Mouse (Mus musculus) hindbrain, embryonic 16.5 days (tissue): ENCODE measurements around the gene 5730480H06Rik. TPM values are rescaled to one million over a fixed set of nuclear protein-coding genes. Genes with fewer than 3 reads are reported as not detected.
A peak's percentile ranks its signal among the peaks of the same experiment; 100 is the strongest.

Experiments
- ATAC-seq: fragments of 200-750 bp; cut with Nextera tagmentation; 2 replicates; pipeline ENCODE4 v1.8.0; 2017; ENCODE audit warnings: moderate TSS enrichment, moderate library complexity
- H3K27ac ChIP-seq: fragments of 300-500 bp; sonication (generic); 2 replicates; pipeline ENCODE4 v1.5.1; 2014; ENCODE audit warnings: low read depth, mild to moderate bottlenecking, control low read depth, low read length, moderate library complexity
- H3K27me3 ChIP-seq: fragments of 300-500 bp; sonication (generic); replicated peaks from 2 replicates; pipeline ENCODE4 v1.6.1; 2014; ENCODE audit warnings: low read length; ENCODE audit not compliant: control insufficient read depth, insufficient read depth
- H3K36me3 ChIP-seq: fragments of 300-500 bp; sonication (generic); 2 replicates; pipeline ENCODE4 v1.6.1; 2014; ENCODE audit warnings: mild to moderate bottlenecking, low read length, moderate library complexity, mixed read lengths; ENCODE audit not compliant: control insufficient read depth, insufficient read depth
- H3K4me1 ChIP-seq: fragments of 300-500 bp; sonication (generic); 2 replicates; pipeline ENCODE4 v1.6.1; 2014; ENCODE audit warnings: low read depth, low read length; ENCODE audit not compliant: control insufficient read depth, insufficient read depth
- H3K4me2 ChIP-seq: fragments of 300-500 bp; sonication (generic); 2 replicates; pipeline ENCODE4 v1.6.1; 2014; ENCODE audit warnings: mild to moderate bottlenecking, low read length, control low read depth, moderate library complexity
- H3K4me3 ChIP-seq: fragments of 300-500 bp; sonication (generic); 2 replicates; pipeline ENCODE4 v1.5.1; 2014; ENCODE audit warnings: mild to moderate bottlenecking, low read length, control low read depth, moderate library complexity
- H3K9ac ChIP-seq: fragments of 300-500 bp; sonication (generic); 2 replicates; pipeline ENCODE4 v1.6.1; 2014; ENCODE audit warnings: low read depth, mild to moderate bottlenecking, control low read depth, low read length, moderate library complexity
- H3K9me3 ChIP-seq: fragments of 300-500 bp; sonication (generic); 2 replicates; pipeline ENCODE4 v1.6.1; 2014; ENCODE audit warnings: mild to moderate bottlenecking, low read length, moderate library complexity; ENCODE audit not compliant: control insufficient read depth
- WGBS: fragments of 180-500 bp; shearing (Covaris S2); extraction: QIAGEN DNeasy Blood & Tissue Kit; methylation state at CpG from one replicate; pipeline ENCODE4 v1.1.7; 2014; 5-methylcytosine and 5-hydroxymethylcytosine counted together
- polyA plus RNA-seq: library from polyadenylated mRNA; unstranded; fragments of >200 nt; fragmentation: Nextera tagmentation; extraction: Ambion mirVana; gene quantifications from 2 replicates; pipeline ENCODE4 v1.2.1, GENCODE M21; 2015

Gene 5730480H06Rik
- polyA plus RNA-seq, 1 experiment from 2014 or later = 18.7 TPM

DNA sequence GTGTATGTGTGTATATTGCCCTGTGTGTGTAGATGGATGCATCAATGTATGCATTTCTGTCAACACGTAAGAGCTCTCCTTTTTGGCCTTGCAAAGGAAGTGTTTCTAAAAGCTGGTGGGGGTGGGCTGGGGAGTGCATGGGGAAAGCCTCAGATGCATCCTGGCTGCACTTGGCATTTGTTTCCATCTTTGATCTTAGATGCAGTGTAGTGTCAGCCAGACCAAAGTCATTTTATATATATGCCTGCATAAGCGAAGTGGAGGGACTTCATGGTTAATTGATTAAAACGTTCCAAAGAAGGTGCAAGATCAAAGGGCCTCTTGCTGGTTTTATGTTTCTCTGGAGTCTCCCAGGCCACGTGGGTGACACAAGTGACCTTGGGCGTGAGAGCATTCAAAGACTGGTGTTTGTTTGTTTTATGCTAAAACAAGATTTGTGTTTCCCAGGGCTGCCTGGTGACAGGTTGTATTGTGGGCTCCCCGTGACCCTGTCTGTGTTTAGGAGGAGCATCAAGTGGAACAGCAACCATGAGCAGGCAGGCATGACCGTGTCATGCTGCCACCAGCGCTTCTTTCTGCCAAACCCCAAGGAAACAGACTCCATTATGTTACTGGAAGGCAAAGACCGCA, 6.2 kb downstream of the 5730480H06Rik start:
- WGBS = 14% methylated on average over 9 of the region's 9 CpGs
- Histone ChIP-seq H3K27me3 (no peaks in the 10 kb centered on the region; the same call in 1 of the 2 replicates), H3K4me3 (no peak overlapping the region), H3K27ac (no peak overlapping the region), H3K4me1 (no peaks in the 10 kb centered on the region), H3K36me3 (no peaks in the 10 kb centered on the region), H3K9ac (no peak overlapping the region), H3K4me2 (no peak overlapping the region), H3K9me3 (no peaks in the 10 kb centered on the region)
- ATAC-seq = no peak

GRCm38 (mm10) chr5:48340808-48341433, 13.2 kb downstream of the 5730480H06Rik start:
- Histone ChIP-seq H3K9me3 (no peaks in the 10 kb centered on the region), H3K27ac (no peak overlapping the region), H3K9ac (no peak overlapping the region), H3K27me3 (no peaks in the 10 kb centered on the region; the same call in 1 of the 2 replicates), H3K4me1 (no peaks in the 10 kb centered on the region), H3K36me3 (no peaks in the 10 kb centered on the region), H3K4me3 (no peak overlapping the region), H3K4me2 (no peak overlapping the region)
- 61% methylated on average over 7 of the region's 7 CpGs for WGBS
- no peak for ATAC-seq

GRCm38 (mm10) chr5:48345095-48345982, 17.6 kb downstream of the 5730480H06Rik start:
- Histone ChIP-seq H3K4me2 (no peak overlapping the region), H3K4me3 (no peak overlapping the region), H3K4me1 (no peaks in the 10 kb centered on the region), H3K36me3 (no peaks in the 10 kb centered on the region), H3K9ac (no peak overlapping the region), H3K9me3 (no peaks in the 10 kb centered on the region), H3K27ac (no peak overlapping the region), H3K27me3 (no peaks in the 10 kb centered on the region)
- 51% methylated on average over 5 of the region's 5 CpGs for WGBS
- peak; percentile 93 for ATAC-seq

DNA sequence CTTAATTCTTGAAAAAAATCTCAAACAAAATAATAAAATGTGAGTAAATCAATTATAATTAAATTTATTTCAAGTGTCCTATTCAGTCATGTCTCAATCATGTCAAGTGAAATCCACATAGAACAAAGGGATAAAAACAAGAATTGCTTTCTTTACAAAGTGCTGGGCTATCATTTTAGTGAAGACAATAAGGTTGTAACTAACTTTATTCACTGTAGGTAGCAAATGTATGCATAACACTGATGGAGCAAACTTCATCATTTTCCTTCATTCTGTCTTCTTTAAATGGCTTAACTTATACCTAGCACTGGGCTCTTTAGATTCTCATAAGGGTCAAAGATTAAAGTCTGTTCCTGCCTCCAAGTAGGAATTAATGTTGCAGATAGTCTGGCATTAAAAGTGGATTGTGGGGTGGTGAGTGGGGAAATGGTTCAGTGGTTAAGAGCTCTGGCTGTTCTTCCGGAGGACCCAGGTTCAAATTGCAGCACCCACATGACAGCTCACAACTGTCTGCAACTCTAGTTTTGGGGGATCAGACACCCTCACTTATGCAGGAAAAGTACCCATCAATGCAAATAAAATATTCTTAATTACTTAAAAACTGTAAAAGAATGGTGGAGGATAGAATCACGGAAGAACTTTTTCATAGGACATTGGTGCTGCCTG, 18.4 kb downstream of the 5730480H06Rik start:
- H3K9me3 ChIP-seq = no peaks in the 10 kb centered on the region
- WGBS = 84% methylated on average over 2 of the region's 2 CpGs
- no peaks in the 10 kb centered on the region for H3K27me3 ChIP-seq
- ATAC-seq = peak; percentile 17; the same call in 1 of the 2 replicates
- no peak overlapping the region for H3K4me3 ChIP-seq
- H3K4me1 ChIP-seq = no peaks in the 10 kb centered on the region
- H3K9ac ChIP-seq = no peak overlapping the region
- no peak overlapping the region for H3K27ac ChIP-seq
- no peak overlapping the region for H3K4me2 ChIP-seq
- no peaks in the 10 kb centered on the region for H3K36me3 ChIP-seq

- Histone ChIP-seq H3K4me1 (no peaks in the 10 kb centered on the region), H3K9me3 (no peaks in the 10 kb centered on the region), H3K4me2 (no peak overlapping the region), H3K4me3 (no peak overlapping the region), H3K27ac (no peak overlapping the region), H3K36me3 (no peaks in the 10 kb centered on the region), H3K9ac (no peak overlapping the region), H3K27me3 (no peaks in the 10 kb centered on the region)
- WGBS = 89% methylated on average over 1 of the region's 1 CpGs
- no peak for ATAC-seq
These were observed 21.6 kb downstream of the 5730480H06Rik start for GRCm38 (mm10) chr5:48349309-48349708.

DNA sequence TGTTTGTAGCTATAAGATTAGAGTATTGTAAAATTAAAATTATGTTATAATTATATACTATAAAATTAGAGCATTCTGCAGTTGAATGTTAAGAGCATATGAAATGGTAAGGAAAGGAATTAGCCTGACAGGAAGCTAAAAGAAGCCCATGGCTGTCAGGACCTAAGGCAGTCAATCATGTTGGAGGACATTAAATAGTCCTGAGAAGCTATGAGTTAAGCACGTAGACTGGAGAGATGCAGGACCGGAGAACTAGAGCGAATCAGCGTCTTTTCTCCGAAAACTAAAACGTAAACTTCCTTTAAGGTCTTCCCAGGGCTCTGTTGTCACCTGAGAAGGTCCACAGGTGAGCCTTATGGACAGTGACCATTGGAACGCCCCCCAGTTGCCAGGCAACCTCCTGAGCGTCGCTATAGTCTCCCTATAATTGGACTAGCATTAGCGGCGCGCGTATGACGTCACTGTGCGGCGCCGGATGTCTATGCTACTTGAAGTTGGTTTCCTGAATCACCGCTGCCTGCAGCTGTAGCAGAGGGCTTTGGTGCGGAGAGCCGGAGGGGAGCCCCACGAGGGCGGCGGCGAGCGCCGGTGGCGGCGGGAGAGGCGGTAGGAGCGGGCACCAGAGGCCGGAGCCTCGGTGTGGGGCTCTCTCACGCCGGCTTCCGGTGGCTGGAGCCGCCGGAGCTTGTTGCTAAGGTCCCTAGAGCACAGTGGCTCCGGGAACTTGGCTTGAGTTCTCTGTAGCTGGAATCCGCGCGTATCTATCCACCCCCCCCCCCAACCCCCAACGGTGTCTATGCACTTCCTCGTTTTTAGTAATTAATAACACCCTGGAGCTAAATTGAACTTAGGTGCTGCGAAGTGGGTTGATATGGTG, 44.4 kb downstream of the 5730480H06Rik start:
- H3K4me3 ChIP-seq = peak overlapping the region; percentile 72
- H3K36me3 ChIP-seq = peaks cover 9% of the 10 kb centered on the region; the same call in 1 of the 2 replicates
- peaks cover 7% of the 10 kb centered on the region for H3K4me1 ChIP-seq
- WGBS = under 1% methylated on average over 44 of the region's 44 CpGs
- ATAC-seq = peak; percentile 100
- H3K9ac ChIP-seq = peak overlapping the region; percentile 77
- H3K27me3 ChIP-seq = no peaks in the 10 kb centered on the region
- H3K27ac ChIP-seq = 0 out of 2 replicates have a peak overlapping the region, but pooled peaks have one; percentile 48
- peak overlapping the region; percentile 56 for H3K4me2 ChIP-seq
- no peaks in the 10 kb centered on the region for H3K9me3 ChIP-seq

DNA sequence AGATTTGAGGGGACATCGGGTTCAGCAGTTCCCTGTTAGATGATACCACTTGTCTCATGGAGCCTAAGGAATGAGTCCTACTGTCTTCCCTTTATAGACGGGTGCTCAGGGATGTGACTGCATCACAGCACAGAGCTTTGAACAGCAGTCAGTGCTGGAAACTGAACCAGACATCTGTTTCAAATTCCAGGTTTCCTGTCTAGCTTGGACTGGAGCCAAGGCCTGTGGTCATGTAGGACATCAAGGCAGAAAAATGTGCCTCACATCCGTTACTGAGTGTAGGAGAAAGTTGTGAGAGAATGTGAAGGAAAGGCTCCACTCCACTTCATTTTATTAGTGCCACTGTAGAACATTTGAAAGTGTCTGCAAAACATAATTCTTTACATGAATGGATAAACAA, 74.7 kb downstream of the 5730480H06Rik start:
- Histone ChIP-seq H3K9ac (no peak overlapping the region), H3K9me3 (no peaks in the 10 kb centered on the region), H3K27me3 (no peaks in the 10 kb centered on the region), H3K27ac (no peak overlapping the region), H3K4me2 (no peak overlapping the region), H3K36me3 (no peaks in the 10 kb centered on the region), H3K4me3 (no peak overlapping the region), H3K4me1 (no peaks in the 10 kb centered on the region)
- WGBS = 79% methylated on average over 3 of the region's 3 CpGs
- no peak for ATAC-seq

GRCm38 (mm10) chr5:48408276-48408675, 80.5 kb downstream of the 5730480H06Rik start:
- Histone ChIP-seq H3K9me3 (no peaks in the 10 kb centered on the region), H3K4me3 (no peak overlapping the region), H3K27me3 (no peaks in the 10 kb centered on the region), H3K4me2 (no peak overlapping the region), H3K36me3 (no peaks in the 10 kb centered on the region), H3K9ac (no peak overlapping the region), H3K27ac (no peak overlapping the region), H3K4me1 (no peaks in the 10 kb centered on the region)
- 79% methylated on average over 4 of the region's 4 CpGs for WGBS
- ATAC-seq = no peak
